Mouse (Mus musculus) hindbrain, embryonic 13.5 days (tissue): Measurements from ENCODE around the gene Gm13290. TPM values are rescaled to one million over a fixed set of nuclear protein-coding genes. Genes with fewer than 3 reads are reported as not detected.

Experiments used
- polyA plus RNA-seq: library from polyadenylated mRNA; unstranded; fragments of >200 nt; fragmentation: Nextera tagmentation; extraction: Ambion mirVana; gene quantifications from 2 replicates; pipeline ENCODE4 v1.2.1, GENCODE M21; 2015

Gm13290 gene
- polyA plus RNA-seq, 1 experiment from 2014 or later: not detected

Other genes with a start within 250 kb of the Gm13290 start
- gene Ifna15, start 215.6 kb upstream of the Gm13290 start, polyA plus RNA-seq: not detected in 2 replicates
- gene Ifna14, start 202.0 kb upstream of the Gm13290 start, polyA plus RNA-seq: not detected in 2 replicates
- gene Ifna9, start 181.4 kb upstream of the Gm13290 start, polyA plus RNA-seq: not detected in 2 replicates
- not detected in 2 replicates for gene Ifna12, start 170.5 kb upstream of the Gm13290 start, polyA plus RNA-seq
- not detected in 2 replicates for gene C87499, start 139.4 kb upstream of the Gm13290 start, polyA plus RNA-seq
- gene Ifna13, start 129.4 kb upstream of the Gm13290 start, polyA plus RNA-seq: not detected in 2 replicates
- gene Ifna16, start 96.9 kb upstream of the Gm13290 start, polyA plus RNA-seq: not detected in 2 replicates
- gene Ifna2, start 89.9 kb upstream of the Gm13290 start, polyA plus RNA-seq: not detected in 2 replicates
- gene Ifnab, start 82.5 kb upstream of the Gm13290 start, polyA plus RNA-seq: not detected in 2 replicates
- 1.6 and 2.6 TPM in 2 replicates for gene Gm26566, start 52.0 kb upstream of the Gm13290 start, polyA plus RNA-seq
- gene Klhl9, start 51.4 kb upstream of the Gm13290 start, polyA plus RNA-seq: 129 and 130 TPM in 2 replicates
- not detected in 2 replicates for gene Gm13271, start 19.0 kb upstream of the Gm13290 start, polyA plus RNA-seq
- gene Gm13283, start 13.7 kb upstream of the Gm13290 start, polyA plus RNA-seq: 0.22 TPM in 1 of 2 replicates, not detected in the other
- gene Gm13289, start 3.1 kb downstream of the Gm13290 start, polyA plus RNA-seq: not detected in 2 replicates
- not detected in 2 replicates for gene Gm13272, start 6.0 kb downstream of the Gm13290 start, polyA plus RNA-seq
- not detected in 2 replicates for gene Ifnz, start 8.3 kb downstream of the Gm13290 start, polyA plus RNA-seq
- gene Gm13276, start 11.9 kb downstream of the Gm13290 start, polyA plus RNA-seq: not detected in 2 replicates
- not detected in 2 replicates for gene Gm13277, start 14.8 kb downstream of the Gm13290 start, polyA plus RNA-seq
- not detected in 2 replicates for gene Gm13278, start 17.7 kb downstream of the Gm13290 start, polyA plus RNA-seq
- not detected in 2 replicates for gene Gm13275, start 20.7 kb downstream of the Gm13290 start, polyA plus RNA-seq
- not detected in 2 replicates for gene Gm13279, start 23.6 kb downstream of the Gm13290 start, polyA plus RNA-seq
- gene Gm13285, start 25.8 kb downstream of the Gm13290 start, polyA plus RNA-seq: not detected in 2 replicates
- gene Gm13287, start 29.4 kb downstream of the Gm13290 start, polyA plus RNA-seq: not detected in 2 replicates
- gene Gm13288, start 31.7 kb downstream of the Gm13290 start, polyA plus RNA-seq: not detected in 2 replicates
- not detected in 2 replicates for gene Ifna7, start 42.4 kb downstream of the Gm13290 start, polyA plus RNA-seq
- not detected in 2 replicates for gene Ifna11, start 46.1 kb downstream of the Gm13290 start, polyA plus RNA-seq
- not detected in 2 replicates for gene Ifna6, start 53.6 kb downstream of the Gm13290 start, polyA plus RNA-seq
- gene Ifna5, start 61.7 kb downstream of the Gm13290 start, polyA plus RNA-seq: not detected in 2 replicates
- not detected in 2 replicates for gene Ifna4, start 68.0 kb downstream of the Gm13290 start, polyA plus RNA-seq
- not detected in 2 replicates for gene Ifna1, start 76.3 kb downstream of the Gm13290 start, polyA plus RNA-seq
- not detected in 2 replicates for gene Ifne, start 106.4 kb downstream of the Gm13290 start, polyA plus RNA-seq